Mouse (Mus musculus): ENCODE data around the gene Rhbdl1.
A peak's percentile ranks its signal among the peaks of the same experiment; 100 is the strongest.

The Rhbdl1 gene

GRCm38 (mm10) chr17:25837076-25837410 lies at the start of gene Rhbdl1:
Gene Rhbdl1 (minus strand): TSS chr17:25837295.
- DNase-seq = peak; percentile 84 to 89

DNA sequence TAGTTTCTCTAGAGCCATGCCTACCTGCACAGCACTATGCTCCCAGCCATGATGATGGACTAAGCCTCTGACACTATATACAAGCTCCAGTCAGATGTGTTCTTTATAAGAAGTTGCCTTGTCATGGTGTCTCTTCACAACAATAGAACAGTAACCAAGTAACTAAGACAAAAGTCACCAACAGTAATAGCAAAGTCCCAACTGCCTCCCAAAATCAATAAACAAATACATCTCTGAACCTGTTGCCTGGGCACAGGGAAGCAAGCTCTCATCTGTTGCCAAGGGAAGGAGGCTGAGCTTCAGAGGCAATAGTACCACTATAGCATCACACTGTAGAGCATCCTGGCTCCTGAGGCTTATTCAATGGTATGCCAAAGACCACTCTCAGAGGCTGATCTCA lies 49.7 kb upstream of the Rhbdl1 start:
- DNase-seq = no peak

DNA sequence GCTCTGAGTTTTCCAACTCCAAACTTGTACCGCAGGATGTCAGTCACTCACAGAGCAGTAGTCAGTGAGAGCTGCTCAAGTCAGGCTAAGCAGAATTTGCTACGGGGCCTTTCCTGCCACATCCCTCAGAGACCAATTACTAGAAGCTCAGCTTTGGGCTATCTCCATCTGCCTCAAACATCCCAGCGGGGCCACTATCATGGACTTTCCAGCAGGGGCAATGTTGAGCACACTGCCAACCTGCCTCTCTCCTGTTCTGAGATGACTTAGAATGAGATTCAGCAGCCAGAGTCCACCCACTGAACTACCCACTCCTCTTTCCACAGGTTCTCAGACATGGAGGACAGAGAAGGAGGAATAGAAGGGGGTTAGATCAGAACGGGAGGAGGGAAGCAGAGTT lies 48.5 kb upstream of the Rhbdl1 start:
- DNase-seq = peak in 1 of 2 experiments; percentile 48

- DNase-seq = no peak
Measured at GRCm38 (mm10) chr17:25883824-25884223, 46.7 kb upstream of the Rhbdl1 start.

GRCm38 (mm10) chr17:25883268-25883667 lies 46.2 kb upstream of the Rhbdl1 start:
- no peak for DNase-seq

DNA sequence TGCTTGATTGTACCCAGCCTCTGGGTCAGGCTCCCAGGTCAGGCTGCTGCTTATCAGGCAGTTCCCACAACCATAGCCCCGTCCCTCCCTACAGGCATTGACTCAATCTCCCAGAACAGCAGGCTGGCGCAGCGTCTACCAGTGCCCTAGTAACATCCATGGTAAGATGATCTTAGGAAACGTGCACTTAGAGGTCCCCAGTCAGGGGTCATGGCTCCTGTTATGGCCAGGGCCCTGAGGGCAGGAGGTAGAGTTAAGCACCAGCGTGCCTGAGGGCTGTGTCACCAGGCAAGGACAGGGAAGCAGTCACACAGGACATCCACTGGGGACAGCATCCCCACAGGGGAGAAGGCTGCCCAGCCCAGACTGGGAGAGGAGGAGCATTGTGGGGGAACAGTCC lies 45.2 kb upstream of the Rhbdl1 start:
- no peak for DNase-seq

- DNase-seq = no peak
Measured at GRCm38 (mm10) chr17:25881691-25882090, 44.6 kb upstream of the Rhbdl1 start.

- no peak for DNase-seq
Measured at GRCm38 (mm10) chr17:25880913-25881641, 44.0 kb upstream of the Rhbdl1 start.

DNA sequence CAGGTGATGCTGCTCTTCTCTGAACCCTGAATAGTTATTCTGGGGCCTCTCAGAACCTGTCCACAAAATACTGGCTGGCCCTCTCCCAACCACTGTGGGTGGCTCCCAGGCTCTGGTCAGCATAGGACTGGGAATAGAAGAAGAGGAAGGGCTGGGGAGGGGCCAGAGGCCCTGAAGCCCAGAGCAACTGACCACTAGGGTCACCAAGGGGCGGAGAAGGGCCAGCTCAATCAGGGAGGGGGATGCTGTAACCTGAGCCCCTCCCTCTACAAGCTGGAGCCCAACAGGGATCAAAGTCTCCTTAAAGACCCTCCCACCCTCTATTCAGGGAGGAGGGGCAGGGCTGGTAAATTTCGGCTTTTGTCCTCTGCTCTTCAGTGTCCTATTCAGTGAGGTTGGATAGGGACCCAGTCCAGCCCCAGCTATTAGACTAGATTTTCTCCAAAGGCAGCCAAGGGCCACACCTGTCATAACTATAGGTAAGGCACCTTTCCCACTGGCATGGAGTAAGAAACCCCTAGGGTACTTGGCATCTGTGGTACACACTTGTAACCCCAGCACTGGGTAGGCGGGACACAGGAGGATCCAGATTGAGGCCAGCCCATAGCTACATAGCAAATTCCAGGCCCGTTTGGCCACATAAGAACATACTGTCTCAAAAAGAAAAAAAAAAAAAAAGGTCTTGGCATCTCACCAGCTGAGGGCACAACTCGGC lies 43.3 kb upstream of the Rhbdl1 start, which contains the start of gene Wfikkn1:
TSS of gene Wfikkn1 (minus strand) at position 663 of the 715 bp plus-strand sequence.
- DNase-seq = no peak

- DNase-seq = no peak
Measured at GRCm38 (mm10) chr17:25879750-25880149, 42.7 kb upstream of the Rhbdl1 start.

- peak in 1 of 2 experiments; percentile 48 for DNase-seq
Measured at GRCm38 (mm10) chr17:25879261-25879660, 42.2 kb upstream of the Rhbdl1 start.

DNA sequence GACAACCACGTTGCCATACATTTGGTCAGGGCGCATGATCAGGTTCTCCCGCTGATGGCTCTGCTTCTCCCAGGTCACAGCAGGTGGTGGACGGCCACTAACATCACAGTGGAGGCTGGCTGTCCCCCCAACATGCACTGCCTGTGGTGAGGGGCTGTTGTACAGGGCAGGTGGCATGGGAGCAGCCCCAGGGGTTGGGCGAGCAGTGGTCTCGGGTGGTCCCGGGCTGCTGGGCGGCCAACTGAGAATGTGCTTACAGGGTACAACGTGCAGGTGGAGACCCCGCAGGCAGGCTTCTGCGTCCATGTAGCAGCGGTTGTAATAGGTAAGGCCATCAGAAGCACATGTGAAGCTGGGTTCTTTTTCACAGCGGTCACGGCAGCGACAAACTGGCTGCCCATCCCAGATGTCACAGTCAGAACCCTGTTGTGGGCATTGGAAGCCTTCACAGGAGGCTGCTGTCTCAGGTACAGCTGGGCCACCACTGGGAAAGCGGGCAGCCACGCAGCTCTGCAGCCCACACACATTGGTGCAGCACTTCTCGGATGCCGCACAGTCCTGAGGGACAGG lies 41.6 kb upstream of the Rhbdl1 start:
- no peak for DNase-seq

DNA sequence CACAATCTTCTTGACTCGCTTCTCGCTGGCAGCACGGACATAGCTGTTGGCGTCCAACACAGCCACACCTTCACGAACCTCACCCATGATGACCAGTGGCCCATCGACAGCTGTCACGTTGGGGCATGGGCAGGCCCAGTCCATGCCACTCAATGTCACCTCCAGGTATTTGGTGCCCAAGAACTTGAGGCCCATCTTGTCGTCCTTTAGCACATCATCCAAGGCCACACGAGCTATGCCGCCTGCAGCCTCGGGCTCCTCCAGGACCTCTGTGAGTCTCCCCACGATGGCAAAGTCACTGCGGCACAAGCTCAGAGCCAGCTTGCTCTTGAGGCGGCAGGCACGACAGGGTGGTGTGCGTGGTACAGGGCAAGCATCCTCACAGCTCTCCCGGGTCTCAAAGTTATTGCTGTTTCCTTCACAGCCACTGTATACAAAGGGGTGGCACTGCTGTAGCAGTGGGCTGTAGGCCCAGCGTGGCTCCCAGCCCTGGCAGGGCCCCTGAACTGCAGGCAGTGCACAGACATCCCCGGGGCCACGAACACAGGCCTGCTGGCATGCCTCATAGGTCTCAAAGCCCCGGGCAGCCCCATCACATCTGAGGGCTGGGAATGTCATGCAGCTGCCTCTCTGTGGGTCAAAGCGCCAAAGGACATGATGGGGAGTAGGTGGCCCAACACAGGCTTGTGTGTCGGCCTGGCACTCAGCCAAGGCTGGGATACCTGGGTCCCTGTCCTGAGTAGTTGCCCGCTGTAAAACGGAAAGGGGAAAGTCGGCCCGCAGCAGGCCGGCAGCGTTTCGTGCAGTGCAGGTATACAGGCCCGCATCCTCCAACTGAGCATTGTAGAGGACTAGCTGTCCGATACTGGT lies 40.9 kb upstream of the Rhbdl1 start:
- DNase-seq = no peak

DNA sequence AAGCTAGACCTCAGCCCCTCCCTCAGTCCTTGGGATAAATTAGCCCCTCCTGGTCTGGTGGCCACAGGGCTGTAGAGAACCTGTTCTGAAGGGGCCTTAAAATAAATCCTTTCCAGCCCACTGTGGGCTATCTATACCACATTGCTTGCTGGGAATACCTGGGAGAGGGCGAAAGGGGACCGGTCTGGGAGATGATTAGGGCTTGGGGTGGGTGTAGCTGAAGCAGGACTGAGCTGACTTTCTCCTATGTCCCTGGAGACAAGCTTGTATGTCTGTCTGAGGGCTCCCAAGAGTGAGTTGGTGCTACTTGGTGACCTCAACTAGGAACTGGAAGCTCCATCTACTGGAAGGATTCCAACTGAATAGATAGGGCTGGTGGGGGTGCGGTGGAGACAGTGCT lies 39.9 kb upstream of the Rhbdl1 start:
- no peak for DNase-seq

DNA sequence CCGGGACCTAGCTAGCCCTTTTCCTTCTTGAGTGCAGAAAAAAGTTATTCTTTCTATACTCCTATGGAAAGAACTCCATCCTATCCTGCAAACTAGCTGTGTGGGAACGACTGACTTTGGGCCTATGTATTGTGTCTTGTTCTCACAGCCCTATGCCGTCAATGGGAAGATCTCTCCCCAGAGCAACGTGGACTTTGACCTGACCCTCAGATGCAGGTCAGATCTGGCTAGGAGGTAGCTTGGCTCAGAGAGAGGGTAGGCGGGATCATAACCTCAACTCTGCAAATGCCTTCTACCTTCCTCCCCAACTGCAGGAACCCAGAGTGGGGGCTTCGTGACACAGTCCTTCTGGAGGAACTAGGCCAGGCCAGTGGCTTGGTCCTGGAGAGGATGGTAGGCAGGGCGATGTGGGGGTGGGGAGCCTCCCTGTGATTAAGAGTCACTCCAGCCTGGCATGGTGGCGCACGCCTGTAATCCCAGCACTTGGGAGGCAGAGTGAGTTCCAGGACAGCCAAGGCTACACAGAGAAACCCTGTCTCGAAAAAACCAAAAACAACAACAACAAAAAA lies 39.3 kb upstream of the Rhbdl1 start:
- DNase-seq = no peak

DNA sequence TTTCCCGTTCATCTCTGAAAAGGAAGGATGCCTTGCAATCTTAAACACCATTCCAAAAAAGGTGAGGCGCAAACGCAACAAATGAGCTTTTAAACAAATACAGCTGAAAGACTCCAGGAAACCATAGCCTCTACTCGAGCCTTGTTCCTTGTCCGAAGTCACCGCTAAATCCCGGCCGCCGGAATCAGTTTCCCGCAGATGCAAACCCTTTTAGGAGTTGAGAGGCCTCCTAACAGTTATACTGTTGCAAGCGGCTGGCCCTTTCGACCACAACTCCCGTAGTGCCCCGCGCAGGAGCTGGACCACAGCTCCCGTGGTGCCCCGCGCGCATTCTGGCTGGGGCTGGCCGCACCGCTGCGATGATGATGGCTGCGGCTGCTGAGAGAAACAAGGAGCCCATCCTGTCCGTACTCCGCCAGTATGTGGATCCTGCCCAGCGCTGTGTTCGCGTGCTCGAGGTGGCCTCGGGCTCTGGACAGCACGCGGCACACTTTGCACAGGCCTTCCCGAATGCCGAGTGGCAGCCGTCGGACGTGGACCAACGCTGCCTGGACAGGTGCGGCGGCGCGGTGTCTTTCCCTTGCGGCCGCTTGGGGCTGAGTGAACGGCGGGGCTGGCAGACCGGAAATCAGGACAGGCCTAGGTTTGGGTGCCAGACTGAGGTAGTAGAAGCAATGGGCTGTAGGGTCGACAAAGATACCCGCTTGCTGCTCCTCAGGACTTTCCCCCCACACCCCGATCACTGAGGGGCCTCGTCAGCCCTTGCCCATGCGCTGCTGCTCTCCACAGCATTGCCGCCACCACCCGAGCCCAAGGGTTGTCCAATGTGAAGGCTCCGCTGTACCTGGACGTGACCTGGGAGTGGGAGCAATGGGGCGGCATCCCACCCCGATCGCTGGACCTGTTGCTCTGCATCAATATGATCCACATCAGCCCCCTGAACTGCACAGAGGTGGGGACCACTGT lies 38.4 kb upstream of the Rhbdl1 start:
- peak; percentile 91 to 92 for DNase-seq

DNA sequence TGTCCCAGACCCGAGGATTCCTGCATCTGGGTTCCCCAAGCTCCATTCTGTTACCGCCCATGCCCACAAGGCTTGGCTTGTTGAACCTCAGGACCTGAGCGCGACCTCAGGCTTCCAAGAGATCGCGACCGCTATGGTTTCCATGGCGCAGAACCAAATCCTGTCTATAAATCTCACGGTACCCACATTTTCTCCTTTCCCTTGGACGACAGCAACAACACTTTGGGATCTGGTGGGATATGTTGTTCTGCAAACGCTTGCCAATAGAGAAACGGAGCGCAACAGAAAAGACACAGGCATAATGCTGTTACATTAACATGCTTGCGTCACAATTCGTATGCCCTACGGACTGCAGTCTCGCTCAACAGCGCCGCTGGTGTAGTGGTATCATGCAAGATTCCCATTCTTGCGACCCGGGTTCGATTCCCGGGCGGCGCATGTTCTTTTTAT lies 37.7 kb upstream of the Rhbdl1 start, which contains the start of gene Mettl26:
TSS of gene Mettl26 (plus strand) at position 354 of the 450 bp plus-strand sequence.
- peak; percentile 91 to 98 for DNase-seq

- DNase-seq = no peak
Measured at GRCm38 (mm10) chr17:25874148-25874720, 37.1 kb upstream of the Rhbdl1 start.

- DNase-seq = no peak
Measured at GRCm38 (mm10) chr17:25873405-25874147, 36.5 kb upstream of the Rhbdl1 start.

DNA sequence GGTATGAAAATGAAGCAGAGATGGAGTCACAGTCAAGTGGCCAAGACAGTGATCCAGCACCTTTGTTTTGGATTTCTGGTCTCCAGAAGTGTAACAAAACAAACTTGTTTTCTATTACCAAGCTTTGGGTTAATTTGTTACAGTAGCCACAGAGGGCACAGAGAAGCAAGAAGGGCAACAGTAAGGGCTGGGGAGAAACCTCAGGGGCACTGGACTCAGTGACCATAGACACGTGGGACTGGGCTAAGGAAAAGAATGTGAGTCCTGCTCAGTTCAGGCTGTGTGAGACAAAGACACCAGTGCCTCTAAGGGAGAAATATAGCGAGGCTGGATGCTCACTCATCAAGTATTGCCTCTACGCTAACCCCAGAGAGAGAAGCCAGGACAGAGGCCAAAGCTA lies 35.6 kb upstream of the Rhbdl1 start:
- no peak for DNase-seq

All from cerebellum, postnatal 36 days (tissue).